Mouse (Mus musculus): ENCODE data around the gene Rbm10.

GRCm38 (mm10) chrX:20658026-20658652 lies 40.8 kb downstream of the Rbm10 start, which contains the start of gene Uba1:
- TF ChIP-seq CTCF (IDR thresholded peaks at IDR 0.05; ENCODE audit: borderline replicate concordance, insufficient read depth, low read depth, low read length) (no peak), POLR2A (IDR thresholded peaks at IDR 0.05; ENCODE audit: borderline replicate concordance, insufficient read depth, low read length) (0 out of 2 replicates have a peak, but pooled peaks have one; percentile 15)
